Mouse (Mus musculus): ENCODE results near the gene Sema6b. TPM values are rescaled to one million over a fixed set of nuclear protein-coding genes. Genes with fewer than 3 reads are reported as not detected.

The Sema6b gene
- polyA plus RNA-seq, 1 experiment, result 0.81 TPM

- Histone ChIP-seq H3K27me3 (ENCODE audit: control insufficient read depth, insufficient read depth, insufficient read length) (peaks cover 25% of the 10 kb centered on the region), H3K79me2 (ENCODE audit: control insufficient read depth, insufficient read depth) (no peaks in the 10 kb centered on the region), H3K36me3 (ENCODE audit: control insufficient read depth, insufficient read depth) (no peaks in the 10 kb centered on the region), H3K4me3 (ENCODE audit: insufficient read depth, poor library complexity, severe bottlenecking) (no peak overlapping the region), H3K79me3 (ENCODE audit: low read depth) (no peaks in the 10 kb centered on the region), H3ac (ENCODE audit: control insufficient read depth, insufficient read length, low read depth) (no peak overlapping the region)
- TF ChIP-seq MAX (IDR thresholded peaks at IDR 0.05) (no peak), FOSL1 (IDR thresholded peaks at IDR 0.05; ENCODE audit: insufficient read depth, low read length, poor library complexity, severe bottlenecking) (no peak), MYOD1 (IDR thresholded peaks at IDR 0.05; ENCODE audit: control insufficient read depth, insufficient read length, low read depth) (no peak)
These were observed 11.9 kb downstream of the Sema6b start for GRCm38 (mm10) chr17:56128246-56128645.

GRCm38 (mm10) chr17:56126175-56126574, 14.0 kb downstream of the Sema6b start:
- Histone ChIP-seq H3ac (ENCODE audit: control insufficient read depth, insufficient read length, low read depth) (no peak overlapping the region), H3K4me3 (ENCODE audit: insufficient read depth, poor library complexity, severe bottlenecking) (no peak overlapping the region), H3K79me3 (ENCODE audit: low read depth) (no peaks in the 10 kb centered on the region), H3K79me2 (ENCODE audit: control insufficient read depth, insufficient read depth) (no peaks in the 10 kb centered on the region), H3K36me3 (ENCODE audit: control insufficient read depth, insufficient read depth) (no peaks in the 10 kb centered on the region), H3K27me3 (ENCODE audit: control insufficient read depth, insufficient read depth, insufficient read length) (peaks cover 36% of the 10 kb centered on the region)
- TF ChIP-seq MYOG (IDR thresholded peaks at IDR 0.05; ENCODE audit: control insufficient read depth, extremely low read depth, insufficient read length) (no peak), FOSL1 (IDR thresholded peaks at IDR 0.05; ENCODE audit: insufficient read depth, low read length, poor library complexity, severe bottlenecking) (no peak), MYOD1 (IDR thresholded peaks at IDR 0.05; ENCODE audit: control insufficient read depth, insufficient read length, low read depth) (no peak), CEBPB (IDR thresholded peaks at IDR 0.05; ENCODE audit: low read depth) (no peak), CTCF (IDR thresholded peaks at IDR 0.05; ENCODE audit: control insufficient read depth, insufficient read depth, insufficient read length) (no peak), USF1 (IDR thresholded peaks at IDR 0.05; ENCODE audit: low read depth) (no peak), MAX (IDR thresholded peaks at IDR 0.05) (no peak)

GRCm38 (mm10) chr17:56125276-56125630, 14.9 kb downstream of the Sema6b start:
- H3K79me3 ChIP-seq (ENCODE audit: low read depth), result no peaks in the 10 kb centered on the region
- no peaks in the 10 kb centered on the region for H3K36me3 ChIP-seq (ENCODE audit: control insufficient read depth, insufficient read depth)
- no peaks in the 10 kb centered on the region for H3K79me2 ChIP-seq (ENCODE audit: control insufficient read depth, insufficient read depth)
- no peak overlapping the region for H3ac ChIP-seq (ENCODE audit: control insufficient read depth, insufficient read length, low read depth)
- peaks cover 44% of the 10 kb centered on the region for H3K27me3 ChIP-seq (ENCODE audit: control insufficient read depth, insufficient read depth, insufficient read length)
- TF ChIP-seq FOSL1 (IDR thresholded peaks at IDR 0.05; ENCODE audit: insufficient read depth, low read length, poor library complexity, severe bottlenecking), result no peak
- no peak overlapping the region for H3K4me3 ChIP-seq (ENCODE audit: insufficient read depth, poor library complexity, severe bottlenecking)

GRCm38 (mm10) chr17:56124377-56125275, 15.5 kb downstream of the Sema6b start:
- no peaks in the 10 kb centered on the region for H3K79me2 ChIP-seq (ENCODE audit: control insufficient read depth, insufficient read depth)
- H3K4me3 ChIP-seq (ENCODE audit: insufficient read depth, poor library complexity, severe bottlenecking), result no peak overlapping the region
- H3K36me3 ChIP-seq (ENCODE audit: control insufficient read depth, insufficient read depth), result no peaks in the 10 kb centered on the region
- H3K27me3 ChIP-seq (ENCODE audit: control insufficient read depth, insufficient read depth, insufficient read length), result peaks cover 51% of the 10 kb centered on the region
- TF ChIP-seq USF1 (IDR thresholded peaks at IDR 0.05; ENCODE audit: low read depth) (no peak), CTCF (IDR thresholded peaks at IDR 0.05; ENCODE audit: control insufficient read depth, insufficient read depth, insufficient read length) (no peak), MYOG (IDR thresholded peaks at IDR 0.05; ENCODE audit: control insufficient read depth, extremely low read depth, insufficient read length) (no peak), FOSL1 (IDR thresholded peaks at IDR 0.05; ENCODE audit: insufficient read depth, low read length, poor library complexity, severe bottlenecking) (no peak), MAX (IDR thresholded peaks at IDR 0.05) (no peak), CEBPB (IDR thresholded peaks at IDR 0.05; ENCODE audit: low read depth) (no peak), MYOD1 (IDR thresholded peaks at IDR 0.05; ENCODE audit: control insufficient read depth, insufficient read length, low read depth) (no peak)
- no peak overlapping the region for H3ac ChIP-seq (ENCODE audit: control insufficient read depth, insufficient read length, low read depth)
- no peaks in the 10 kb centered on the region for H3K79me3 ChIP-seq (ENCODE audit: low read depth)

- Histone ChIP-seq H3K79me3 (ENCODE audit: low read depth) (no peaks in the 10 kb centered on the region), H3K27me3 (ENCODE audit: control insufficient read depth, insufficient read depth, insufficient read length) (peaks cover 58% of the 10 kb centered on the region), H3K4me3 (ENCODE audit: insufficient read depth, poor library complexity, severe bottlenecking) (no peak overlapping the region), H3K79me2 (ENCODE audit: control insufficient read depth, insufficient read depth) (no peaks in the 10 kb centered on the region), H3K36me3 (ENCODE audit: control insufficient read depth, insufficient read depth) (no peaks in the 10 kb centered on the region), H3ac (ENCODE audit: control insufficient read depth, insufficient read length, low read depth) (no peak overlapping the region)
- no peak for TF ChIP-seq FOSL1 (IDR thresholded peaks at IDR 0.05; ENCODE audit: insufficient read depth, low read length, poor library complexity, severe bottlenecking)
- TF ChIP-seq CEBPB (IDR thresholded peaks at IDR 0.05; ENCODE audit: low read depth), result no peak
- no peak for TF ChIP-seq CTCF (IDR thresholded peaks at IDR 0.05; ENCODE audit: control insufficient read depth, insufficient read depth, insufficient read length)
- TF ChIP-seq USF1 (IDR thresholded peaks at IDR 0.05; ENCODE audit: low read depth), result no peak
- no peak for TF ChIP-seq MAX (IDR thresholded peaks at IDR 0.05)
- no peak for TF ChIP-seq MYOD1 (IDR thresholded peaks at IDR 0.05; ENCODE audit: control insufficient read depth, insufficient read length, low read depth)
- no peak for TF ChIP-seq MYOG (IDR thresholded peaks at IDR 0.05; ENCODE audit: control insufficient read depth, extremely low read depth, insufficient read length)
These were observed 16.3 kb downstream of the Sema6b start for GRCm38 (mm10) chr17:56123681-56124340.

Measured in C2C12 (cell line).